Mouse (Mus musculus): ENCODE measurements around the gene Dnaja4. TPM values are rescaled to one million over a fixed set of nuclear protein-coding genes. Genes with fewer than 3 reads are reported as not detected.
"Not testable (repeated sequence)": the region's sequence is repeated elsewhere in the genome, so short reads cannot be mapped to it uniquely, and the experiment has no call there.

Dnaja4 gene
- polyA plus RNA-seq, 1 experiment from 2014 or later = 2.9 TPM

- peaks cover 10% of the 10 kb centered on the region for H3K27me3 ChIP-seq (ENCODE audit: low read depth, poor library complexity, severe bottlenecking)
Measured at GRCm38 (mm10) chr9:54682846-54683245, 15.8 kb upstream of the Dnaja4 start.

GRCm38 (mm10) chr9:54683814-54684605 lies 14.7 kb upstream of the Dnaja4 start:
- Histone ChIP-seq H3K27me3 (ENCODE audit: low read depth, poor library complexity, severe bottlenecking) (peaks cover 11% of the 10 kb centered on the region), H3K9me3 (replicated peaks) (no peaks in the 10 kb centered on the region), H3K4me1 (no peaks in the 10 kb centered on the region), H3K4me3 (no peak overlapping the region), H3K36me3 (no peaks in the 10 kb centered on the region), H3K27ac (no peak overlapping the region)
- WGBS = 76% methylated on average over 7 of the region's 7 CpGs
- DNase-seq (ENCODE audit: low spot score) = no peak

More at GRCm38 (mm10) chr9:54682846-54683245, 15.8 kb upstream of the Dnaja4 start:
- Histone ChIP-seq H3K27ac (no peak overlapping the region), H3K9me3 (replicated peaks) (no peaks in the 10 kb centered on the region), H3K4me3 (no peak overlapping the region), H3K4me1 (no peaks in the 10 kb centered on the region), H3K36me3 (no peaks in the 10 kb centered on the region)
- no peak for DNase-seq (ENCODE audit: low spot score)
- WGBS = 70% methylated on average over 4 of the region's 4 CpGs

- Histone ChIP-seq H3K27me3 (ENCODE audit: low read depth, poor library complexity, severe bottlenecking) (peaks cover 22% of the 10 kb centered on the region), H3K9me3 (replicated peaks) (no peaks in the 10 kb centered on the region)
- 75% methylated on average over 14 of the region's 14 CpGs for WGBS
Measured at GRCm38 (mm10) chr9:54687246-54688236, 11.1 kb upstream of the Dnaja4 start.

GRCm38 (mm10) chr9:54689446-54689845 lies 9.2 kb upstream of the Dnaja4 start:
- H3K4me1 ChIP-seq = no peaks in the 10 kb centered on the region
- H3K4me3 ChIP-seq = no peak overlapping the region
- H3K27ac ChIP-seq = no peak overlapping the region
- no peak for DNase-seq (ENCODE audit: low spot score)
- WGBS = 76% methylated on average over 8 of the region's 8 CpGs
- peaks cover 31% of the 10 kb centered on the region for H3K27me3 ChIP-seq (ENCODE audit: low read depth, poor library complexity, severe bottlenecking)
- no peaks in the 10 kb centered on the region for H3K9me3 ChIP-seq (replicated peaks)
- H3K36me3 ChIP-seq = no peaks in the 10 kb centered on the region

More at GRCm38 (mm10) chr9:54687246-54688236, 11.1 kb upstream of the Dnaja4 start:
- Histone ChIP-seq H3K27ac (no peak overlapping the region), H3K36me3 (no peaks in the 10 kb centered on the region), H3K4me1 (no peaks in the 10 kb centered on the region), H3K4me3 (no peak overlapping the region)
- no peak for DNase-seq (ENCODE audit: low spot score)

GRCm38 (mm10) chr9:54690697-54691096 lies 8.0 kb upstream of the Dnaja4 start:
- peaks cover 43% of the 10 kb centered on the region for H3K27me3 ChIP-seq (ENCODE audit: low read depth, poor library complexity, severe bottlenecking)
- not testable (repeated sequence) for H3K9me3 ChIP-seq (replicated peaks); H3K4me3 ChIP-seq; H3K27ac ChIP-seq; DNase-seq (ENCODE audit: low spot score); H3K4me1 ChIP-seq; H3K36me3 ChIP-seq
- 80% methylated on average over 2 of the region's 2 CpGs for WGBS

GRCm38 (mm10) chr9:54691241-54691805 lies 7.3 kb upstream of the Dnaja4 start:
- Histone ChIP-seq H3K27me3 (ENCODE audit: low read depth, poor library complexity, severe bottlenecking) (peaks cover 48% of the 10 kb centered on the region), H3K4me3 (peak overlapping the region; percentile 46)
- not testable (repeated sequence) for H3K27ac ChIP-seq; H3K9me3 ChIP-seq (replicated peaks); H3K36me3 ChIP-seq; H3K4me1 ChIP-seq
- 10% methylated on average over 31 of the region's 31 CpGs for WGBS
- DNase-seq (ENCODE audit: low spot score) = peak; percentile 52

- 16% methylated on average over 27 of the region's 27 CpGs for WGBS
- Histone ChIP-seq H3K4me1 (peaks cover 35% of the 10 kb centered on the region), H3K9me3 (replicated peaks) (no peaks in the 10 kb centered on the region), H3K36me3 (no peaks in the 10 kb centered on the region), H3K4me3 (peak overlapping the region; percentile 75), H3K27me3 (ENCODE audit: low read depth, poor library complexity, severe bottlenecking) (peaks cover 84% of the 10 kb centered on the region), H3K27ac (peak overlapping the region; percentile 85)
- no peak for DNase-seq (ENCODE audit: low spot score)
Measured at GRCm38 (mm10) chr9:54699087-54699344, 343 bp downstream of the Dnaja4 start.

GRCm38 (mm10) chr9:54699345-54700173 lies 886 bp downstream of the Dnaja4 start:
- peaks cover 39% of the 10 kb centered on the region for H3K4me1 ChIP-seq
- H3K27me3 ChIP-seq (ENCODE audit: low read depth, poor library complexity, severe bottlenecking) = peaks cover 83% of the 10 kb centered on the region
- peak; percentile 75 for DNase-seq (ENCODE audit: low spot score)
- H3K36me3 ChIP-seq = no peaks in the 10 kb centered on the region
- under 1% methylated on average over 92 of the region's 92 CpGs for WGBS
- H3K27ac ChIP-seq = peak overlapping the region; percentile 85
- H3K4me3 ChIP-seq = peak overlapping the region; percentile 75
- H3K9me3 ChIP-seq (replicated peaks) = no peaks in the 10 kb centered on the region

GRCm38 (mm10) chr9:54700174-54700475 lies 1.5 kb downstream of the Dnaja4 start:
- no peak for DNase-seq (ENCODE audit: low spot score)
- H3K4me1 ChIP-seq = peaks cover 39% of the 10 kb centered on the region
- H3K27me3 ChIP-seq (ENCODE audit: low read depth, poor library complexity, severe bottlenecking) = peaks cover 80% of the 10 kb centered on the region
- H3K9me3 ChIP-seq (replicated peaks) = no peaks in the 10 kb centered on the region
- H3K4me3 ChIP-seq = peak overlapping the region; percentile 75
- H3K27ac ChIP-seq = peak overlapping the region; percentile 85
- 29% methylated on average over 9 of the region's 9 CpGs for WGBS
- H3K36me3 ChIP-seq = no peaks in the 10 kb centered on the region

GRCm38 (mm10) chr9:54700746-54701145 lies 2.1 kb downstream of the Dnaja4 start:
- H3K36me3 ChIP-seq = no peaks in the 10 kb centered on the region
- H3K27ac ChIP-seq = no peak overlapping the region
- no peaks in the 10 kb centered on the region for H3K9me3 ChIP-seq (replicated peaks)
- WGBS = 86% methylated on average over 7 of the region's 7 CpGs
- H3K4me3 ChIP-seq = peak overlapping the region; percentile 75; the same call in 1 of the 2 replicates
- no peak for DNase-seq (ENCODE audit: low spot score)
- peaks cover 75% of the 10 kb centered on the region for H3K27me3 ChIP-seq (ENCODE audit: low read depth, poor library complexity, severe bottlenecking)
- peaks cover 39% of the 10 kb centered on the region for H3K4me1 ChIP-seq

- Histone ChIP-seq H3K4me3 (no peak overlapping the region), H3K27me3 (ENCODE audit: low read depth, poor library complexity, severe bottlenecking) (peaks cover 59% of the 10 kb centered on the region), H3K36me3 (no peaks in the 10 kb centered on the region), H3K9me3 (replicated peaks) (no peaks in the 10 kb centered on the region), H3K4me1 (peaks cover 39% of the 10 kb centered on the region), H3K27ac (no peak overlapping the region)
- no peak for DNase-seq (ENCODE audit: low spot score)
- 89% methylated on average over 2 of the region's 2 CpGs for WGBS
Measured at GRCm38 (mm10) chr9:54702581-54702980, 3.9 kb downstream of the Dnaja4 start.

GRCm38 (mm10) chr9:54704361-54704760 lies 5.7 kb downstream of the Dnaja4 start:
- no peak overlapping the region for H3K27ac ChIP-seq
- no peak for DNase-seq (ENCODE audit: low spot score)
- H3K36me3 ChIP-seq = peaks cover 6% of the 10 kb centered on the region
- H3K27me3 ChIP-seq (ENCODE audit: low read depth, poor library complexity, severe bottlenecking) = peaks cover 41% of the 10 kb centered on the region
- H3K9me3 ChIP-seq (replicated peaks) = no peaks in the 10 kb centered on the region
- WGBS = 79% methylated on average over 5 of the region's 5 CpGs
- peaks cover 33% of the 10 kb centered on the region for H3K4me1 ChIP-seq
- no peak overlapping the region for H3K4me3 ChIP-seq
